Mouse (Mus musculus) large intestine, adult 2 months (tissue): ENCODE data around the gene Gm20388. TPM values are rescaled to one million over a fixed set of nuclear protein-coding genes. Genes with fewer than 3 reads are reported as not detected.
A peak's percentile ranks its signal among the peaks of the same experiment; 100 is the strongest.

Experiments used
- DNase-seq: peaks from one replicate; pipeline ENCODE4 v3.0.0-alpha.2; 2012; ENCODE audit warnings: low read depth, low spot score
- WGBS: fragments of 180-500 bp; shearing (Covaris S2); methylation state at CpG from one replicate; pipeline ENCODE4 v1.1.7; 2018; 5-methylcytosine and 5-hydroxymethylcytosine counted together
- polyA plus RNA-seq: library from polyadenylated mRNA; depleted of rRNA; stranded (reverse); fragments of >200 nt; gene quantifications from 2 replicates; pipeline ENCODE4 v1.2.3, GENCODE M21; 2012

Gene Gm20388
- polyA plus RNA-seq, 1 experiment = 31.5 TPM

GRCm38 (mm10) chr8:121479144-121479543 is 1568.5 kb downstream of the Gm20388 start:
- DNase-seq = no peak
- 76% methylated on average over 8 of the region's 8 CpGs for WGBS

GRCm38 (mm10) chr8:121480411-121481031 is 1569.9 kb downstream of the Gm20388 start:
- no peak for DNase-seq
- 61% methylated on average over 26 of the region's 26 CpGs for WGBS

GRCm38 (mm10) chr8:121484072-121484782 is 1573.6 kb downstream of the Gm20388 start:
- WGBS = 33% methylated on average over 22 of the region's 23 CpGs
- DNase-seq = no peak

GRCm38 (mm10) chr8:121491633-121492032 is 1581.0 kb downstream of the Gm20388 start:
- WGBS = 59% methylated on average over 9 of the region's 9 CpGs
- DNase-seq = no peak

GRCm38 (mm10) chr8:121497621-121498020 is 1587.0 kb downstream of the Gm20388 start:
- 84% methylated on average over 6 of the region's 6 CpGs for WGBS

GRCm38 (mm10) chr8:121511751-121512150 is 1601.1 kb downstream of the Gm20388 start:
- no peak for DNase-seq
- WGBS = 53% methylated on average over 9 of the region's 9 CpGs

More at GRCm38 (mm10) chr8:121497621-121498020, 1587.0 kb downstream of the Gm20388 start:
- DNase-seq = no peak

GRCm38 (mm10) chr8:121513429-121513828 is 1602.8 kb downstream of the Gm20388 start:
- peak; percentile 50 for DNase-seq
- WGBS = 8% methylated on average over 12 of the region's 12 CpGs

- DNase-seq = no peak
Observed at GRCm38 (mm10) chr8:121525111-121525818, 1614.6 kb downstream of the Gm20388 start.

GRCm38 (mm10) chr8:121526811-121527550 is 1616.3 kb downstream of the Gm20388 start:
- DNase-seq = no peak
- 61% methylated on average over 6 of the region's 6 CpGs for WGBS

More at GRCm38 (mm10) chr8:121525111-121525818, 1614.6 kb downstream of the Gm20388 start:
- 63% methylated on average over 18 of the region's 18 CpGs for WGBS

GRCm38 (mm10) chr8:121527751-121528150 is 1617.1 kb downstream of the Gm20388 start:
- DNase-seq = no peak
- 75% methylated on average over 9 of the region's 9 CpGs for WGBS

- no peak for DNase-seq
- WGBS = 82% methylated on average over 15 of the region's 15 CpGs
Observed at GRCm38 (mm10) chr8:121528790-121529189, 1618.1 kb downstream of the Gm20388 start.

- WGBS = 55% methylated on average over 10 of the region's 10 CpGs
- DNase-seq = no peak
Observed at GRCm38 (mm10) chr8:121530639-121531038, 1620.0 kb downstream of the Gm20388 start.

GRCm38 (mm10) chr8:121532381-121532780 is 1621.7 kb downstream of the Gm20388 start:
- WGBS = 45% methylated on average over 5 of the region's 5 CpGs
- no peak for DNase-seq

- no peak for DNase-seq
- 76% methylated on average over 19 of the region's 19 CpGs for WGBS
Observed at GRCm38 (mm10) chr8:121541862-121542261, 1631.2 kb downstream of the Gm20388 start.

- 58% methylated on average over 13 of the region's 13 CpGs for WGBS
- DNase-seq = no peak
Observed at GRCm38 (mm10) chr8:121542901-121543300, 1632.3 kb downstream of the Gm20388 start.

GRCm38 (mm10) chr8:121544276-121544785 is 1633.7 kb downstream of the Gm20388 start, which contains the start of gene 1700018B08Rik:
TSS of gene 1700018B08Rik (minus strand) at chr8:121544320.
- WGBS = 83% methylated on average over 12 of the region's 12 CpGs
- DNase-seq = no peak

- WGBS = 63% methylated on average over 11 of the region's 11 CpGs
- no peak for DNase-seq
Observed at GRCm38 (mm10) chr8:121544936-121545335, 1634.3 kb downstream of the Gm20388 start.

GRCm38 (mm10) chr8:121547132-121547531 is 1636.5 kb downstream of the Gm20388 start:
- 6% methylated on average over 7 of the region's 7 CpGs for WGBS
- DNase-seq = peak; percentile 33

- WGBS = 87% methylated on average over 6 of the region's 6 CpGs
- DNase-seq = no peak
Observed at GRCm38 (mm10) chr8:121550056-121550455, 1639.4 kb downstream of the Gm20388 start.
